Mouse (Mus musculus) embryonic fibroblast, embryonic 13.5 days (primary cell): Measurements from ENCODE around the gene Caml. TPM values are rescaled to one million over a fixed set of nuclear protein-coding genes. Genes with fewer than 3 reads are reported as not detected.
"Not testable (repeated sequence)": the region's sequence is repeated elsewhere in the genome, so short reads cannot be mapped to it uniquely, and the experiment has no call there.

Experiments used
- H3K27ac ChIP-seq: 2 replicates; pipeline ENCODE4 v1.5.1; 2012; ENCODE audit warnings: low read length, control low read depth, inconsistent platforms; ENCODE audit not compliant: insufficient read depth
- H3K4me1 ChIP-seq: 2 replicates; pipeline ENCODE4 v1.6.1; 2011; ENCODE audit warnings: low read length; ENCODE audit not compliant: control insufficient read depth, insufficient read depth
- H3K4me3 ChIP-seq: 2 replicates; pipeline ENCODE4 v1.5.1; 2011; ENCODE audit warnings: mild to moderate bottlenecking, control low read depth, low read length; ENCODE audit not compliant: insufficient read depth
- CTCF ChIP-seq: IDR thresholded peaks from 2 replicates; pipeline ENCODE4 v1.5.1; 2011; ENCODE audit warnings: mild to moderate bottlenecking, control low read depth, low read length, moderate library complexity, borderline replicate concordance; ENCODE audit not compliant: insufficient read depth
- POLR2A ChIP-seq: IDR thresholded peaks from 2 replicates; pipeline ENCODE4 v1.6.1; 2011; ENCODE audit warnings: low read depth, mild to moderate bottlenecking, control low read depth, low read length, moderate library complexity
- polyA plus RNA-seq: library from polyadenylated mRNA; stranded (reverse); fragments of >200 nt; gene quantifications from 2 replicates; pipeline ENCODE4 v1.2.4, GENCODE M21; 2011; ENCODE audit warnings: low read depth; ENCODE audit not compliant: missing spikeins, insufficient read length

Gene Caml
- polyA plus RNA-seq, 1 experiment = 50.0 TPM

- Histone ChIP-seq H3K27ac (no peak within 1 kb of the TSS), H3K4me3 (peak within 1 kb of the TSS; percentile 59), H3K4me1 (peaks cover 3% of the 10 kb centered on the region; the same call in 1 of the 2 replicates)
- TF ChIP-seq CTCF = peak; percentile 68
- TF ChIP-seq POLR2A = peak; percentile 89
Observed at GRCm38 (mm10) chr13:55634639-55635127, 11.9 kb downstream of the Caml start, which contains the start of gene Ddx46. Gene Ddx46 (plus strand): TSS chr13:55635027.

DNA sequence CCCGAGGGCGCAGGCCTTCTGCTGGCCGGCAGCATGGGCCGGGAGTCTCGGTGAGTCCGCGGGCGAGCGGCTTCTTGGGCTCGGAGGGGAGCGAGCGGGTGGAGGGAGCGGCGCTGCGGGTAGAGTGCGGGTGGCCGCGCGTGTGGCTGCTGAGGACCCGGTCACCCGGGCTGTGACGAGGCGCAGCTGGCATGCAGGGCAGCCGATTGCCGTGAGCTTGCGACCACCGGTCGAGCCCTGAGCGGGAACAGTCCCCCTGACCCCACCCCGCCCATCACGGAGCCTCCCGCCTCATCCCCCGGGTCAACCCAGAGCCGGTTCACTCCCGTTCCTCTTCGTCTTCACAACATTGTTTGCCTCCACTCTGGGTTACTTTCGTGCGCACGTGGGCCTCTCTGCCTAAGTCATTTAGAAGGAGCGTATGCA lies 12.4 kb downstream of the Caml start:
- H3K4me1 ChIP-seq = peaks cover 3% of the 10 kb centered on the region; the same call in 1 of the 2 replicates
- TF ChIP-seq POLR2A = no peak
- no peak for TF ChIP-seq CTCF
- no peak overlapping the region for H3K27ac ChIP-seq
- H3K4me3 ChIP-seq = peak overlapping the region; percentile 59

- Histone ChIP-seq H3K27ac (no peak overlapping the region), H3K4me3 (no peak overlapping the region; the same call in 1 of the 2 replicates), H3K4me1 (peaks cover 3% of the 10 kb centered on the region; the same call in 1 of the 2 replicates)
- TF ChIP-seq POLR2A (no peak), CTCF (no peak)
Observed at GRCm38 (mm10) chr13:55636185-55636983, 13.6 kb downstream of the Caml start.

DNA sequence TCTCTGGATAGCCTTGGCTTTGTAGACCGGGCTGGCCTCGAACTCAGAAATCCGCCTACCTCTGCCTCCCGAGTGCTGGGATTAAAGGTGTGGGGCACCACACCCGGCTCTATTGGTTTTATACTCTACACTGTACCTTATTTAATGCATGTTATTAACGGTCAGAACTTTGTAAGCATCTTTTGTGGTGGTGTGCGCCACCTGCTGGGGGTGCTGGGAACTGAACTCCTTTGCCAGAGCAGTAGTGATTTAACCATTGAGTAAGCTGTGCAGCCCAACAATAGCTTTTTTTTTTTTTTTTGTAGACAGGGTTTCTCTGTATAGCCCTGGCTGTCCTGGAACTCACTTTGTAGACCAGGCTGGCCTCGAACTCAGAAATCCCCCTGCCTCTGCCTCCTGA lies 17.7 kb downstream of the Caml start:
- not testable (repeated sequence) for H3K4me3 ChIP-seq, H3K4me1 ChIP-seq, H3K27ac ChIP-seq
- TF ChIP-seq CTCF = peak; percentile 61; the same call in 1 of the 2 replicates

- H3K27ac ChIP-seq = no peak overlapping the region
- H3K4me1 ChIP-seq = no peaks in the 10 kb centered on the region
- H3K4me3 ChIP-seq = no peak overlapping the region
- TF ChIP-seq CTCF (no peak), POLR2A (no peak)
Observed at GRCm38 (mm10) chr13:55644525-55644924, 21.7 kb downstream of the Caml start.

DNA sequence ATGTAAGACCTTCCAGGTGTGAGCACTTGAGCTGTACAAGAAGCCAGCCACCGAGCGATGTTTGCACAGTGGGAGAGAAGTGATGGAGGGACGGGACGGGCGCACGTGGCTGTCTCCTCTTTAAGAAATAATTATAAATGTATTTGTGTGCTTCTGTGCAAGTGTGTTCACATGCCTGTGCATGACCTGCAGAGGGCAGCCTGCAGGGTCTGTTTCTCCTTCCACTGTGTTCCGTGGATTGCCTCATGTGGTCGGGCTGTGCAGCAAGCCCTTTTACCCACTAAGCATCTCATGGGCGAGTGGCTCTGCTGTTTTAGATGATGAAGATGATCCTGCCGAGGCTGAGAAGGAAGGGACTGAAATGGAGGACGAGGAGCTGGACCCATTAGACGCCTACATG lies 27.3 kb downstream of the Caml start:
- Histone ChIP-seq H3K27ac (no peak overlapping the region), H3K4me1 (no peaks in the 10 kb centered on the region), H3K4me3 (no peak overlapping the region)
- TF ChIP-seq POLR2A (no peak), CTCF (peak; percentile 29; the same call in 1 of the 2 replicates)

DNA sequence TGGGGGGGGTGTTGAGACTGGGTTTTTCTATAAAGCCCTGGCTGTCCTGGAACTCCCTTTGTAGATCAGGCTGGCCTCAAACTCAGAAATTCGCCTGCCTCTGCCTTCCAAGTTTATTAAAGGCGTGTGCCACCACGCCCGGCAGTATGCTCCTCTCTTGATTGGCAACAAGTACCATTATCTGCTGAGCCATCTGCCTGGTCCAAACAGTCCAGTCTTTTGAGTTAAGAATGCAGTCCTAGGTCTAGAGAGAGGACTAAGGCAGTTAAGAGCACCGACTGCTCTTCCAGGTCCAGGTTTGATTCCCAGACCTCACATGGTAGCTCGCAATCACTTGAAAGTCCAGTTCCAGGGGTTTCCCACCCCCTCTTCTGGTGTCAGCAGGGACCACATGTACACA lies 28.2 kb downstream of the Caml start:
- Histone ChIP-seq H3K4me1 (no peaks in the 10 kb centered on the region), H3K27ac (0 out of 2 replicates have a peak overlapping the region, but pooled peaks have one; percentile 14), H3K4me3 (no peak overlapping the region)
- TF ChIP-seq CTCF = no peak
- no peak for TF ChIP-seq POLR2A

- Histone ChIP-seq H3K27ac (no peak overlapping the region), H3K4me3 (no peak overlapping the region), H3K4me1 (no peaks in the 10 kb centered on the region)
- no peak for TF ChIP-seq POLR2A
- peak; percentile 55; the same call in 1 of the 2 replicates for TF ChIP-seq CTCF
Observed at GRCm38 (mm10) chr13:55668550-55668949, 45.7 kb downstream of the Caml start.

GRCm38 (mm10) chr13:55672711-55673110 lies 49.9 kb downstream of the Caml start:
- TF ChIP-seq CTCF (no peak), POLR2A (no peak)
- Histone ChIP-seq H3K4me1 (no peaks in the 10 kb centered on the region), H3K27ac (no peak overlapping the region), H3K4me3 (no peak overlapping the region)

GRCm38 (mm10) chr13:55677364-55677763 lies 54.6 kb downstream of the Caml start:
- no peaks in the 10 kb centered on the region for H3K4me1 ChIP-seq
- no peak overlapping the region for H3K4me3 ChIP-seq

More at GRCm38 (mm10) chr13:55677364-55677763, 54.6 kb downstream of the Caml start:
- no peak overlapping the region for H3K27ac ChIP-seq
- TF ChIP-seq POLR2A = no peak
- no peak for TF ChIP-seq CTCF

Other genes with a start within 250 kb of the Caml start
- not detected in 2 replicates for gene Slc34a1, start 224.8 kb upstream of the Caml start, polyA plus RNA-seq
- gene Pfn3, start 207.8 kb upstream of the Caml start, polyA plus RNA-seq = not detected in 2 replicates
- gene F12, start 196.2 kb upstream of the Caml start, polyA plus RNA-seq = not detected in 2 replicates
- 37.7 and 42.9 TPM in 2 replicates for gene Grk6, start 177.9 kb upstream of the Caml start, polyA plus RNA-seq
- gene Prr7, start 158.7 kb upstream of the Caml start, polyA plus RNA-seq = 2.5 and 4.6 TPM in 2 replicates
- gene Dbn1, start 134.9 kb upstream of the Caml start, polyA plus RNA-seq = 105 and 139 TPM in 2 replicates
- gene Pdlim7, start 109.3 kb upstream of the Caml start, polyA plus RNA-seq = 132 and 179 TPM in 2 replicates
- 0.60 and 0.79 TPM in 2 replicates for gene Dok3, start 93.7 kb upstream of the Caml start, polyA plus RNA-seq
- 23.9 and 26.2 TPM in 2 replicates for gene Ddx41, start 86.3 kb upstream of the Caml start, polyA plus RNA-seq
- 20.9 and 24.5 TPM in 2 replicates for gene Fam193b, start 51.9 kb upstream of the Caml start, polyA plus RNA-seq
- 228 and 231 TPM in 2 replicates for gene Tmed9, start 49.3 kb upstream of the Caml start, polyA plus RNA-seq
- 16.4 and 18.7 TPM in 2 replicates for gene B4galt7, start 23.1 kb upstream of the Caml start, polyA plus RNA-seq
- gene Ddx46, start 12.0 kb downstream of the Caml start, polyA plus RNA-seq = 46.6 and 52.8 TPM in 2 replicates
- gene B230219D22Rik, start 70.1 kb downstream of the Caml start, polyA plus RNA-seq = 91.3 and 96.3 TPM in 2 replicates
- gene Txndc15, start 91.6 kb downstream of the Caml start, polyA plus RNA-seq = 48.4 and 54.2 TPM in 2 replicates
- gene Pcbd2, start 104.4 kb downstream of the Caml start, polyA plus RNA-seq = 31.9 and 33.0 TPM in 2 replicates
- gene Catsper3, start 161.6 kb downstream of the Caml start, polyA plus RNA-seq = not detected in 2 replicates
- gene Pitx1, start 213.2 kb downstream of the Caml start, polyA plus RNA-seq = 1.5 and 7.3 TPM in 2 replicates